Mouse (Mus musculus) forebrain, embryonic 14.5 days (tissue): ENCODE measurements around the gene Cep41. TPM values are rescaled to one million over a fixed set of nuclear protein-coding genes. Genes with fewer than 3 reads are reported as not detected.

Source experiments
- ATAC-seq: fragments of 200-750 bp; cut with Nextera tagmentation; 2 replicates; pipeline ENCODE4 v1.8.0; 2017; ENCODE audit warnings: mild to moderate bottlenecking, moderate library complexity
- DNase-seq: peaks from one replicate; pipeline ENCODE4 v3.0.0-alpha.2; 2015; ENCODE audit warnings: low spot score
- H3K27ac ChIP-seq: fragments of 300-500 bp; sonication (generic); 2 replicates; pipeline ENCODE4 v1.5.1; 2014; ENCODE audit warnings: low read depth, mild to moderate bottlenecking, control low read depth, low read length, moderate library complexity
- H3K27me3 ChIP-seq: fragments of 300-500 bp; sonication (generic); replicated peaks from 2 replicates; pipeline ENCODE4 v1.6.1; 2014; ENCODE audit warnings: low read length, control low read depth, mixed read lengths; ENCODE audit not compliant: control insufficient read depth, insufficient read depth
- H3K36me3 ChIP-seq: fragments of 300-500 bp; sonication (generic); 2 replicates; pipeline ENCODE4 v1.6.1; 2014; ENCODE audit warnings: low read length, control low read depth; ENCODE audit not compliant: control insufficient read depth, insufficient read depth
- H3K4me1 ChIP-seq: fragments of 300-500 bp; sonication (generic); 2 replicates; pipeline ENCODE4 v1.6.1; 2014; ENCODE audit warnings: antibody characterized with exemption, low read length, control low read depth; ENCODE audit not compliant: control insufficient read depth, insufficient read depth
- H3K4me2 ChIP-seq: fragments of 300-500 bp; sonication (generic); 2 replicates; pipeline ENCODE4 v1.6.1; 2014; ENCODE audit warnings: mild to moderate bottlenecking, control low read depth, low read length
- H3K4me3 ChIP-seq: fragments of 300-500 bp; sonication (generic); 2 replicates; pipeline ENCODE4 v1.5.1; 2014; ENCODE audit warnings: low read depth, low read length, control low read depth
- H3K9ac ChIP-seq: fragments of 300-500 bp; sonication (generic); 2 replicates; pipeline ENCODE4 v1.6.1; 2014; ENCODE audit warnings: mild to moderate bottlenecking, low read length, control low read depth, moderate library complexity
- H3K9me3 ChIP-seq: fragments of 300-500 bp; sonication (generic); replicated peaks from 2 replicates; pipeline ENCODE4 v1.6.1; 2016; ENCODE audit warnings: low read length, control low read depth, mixed read lengths; ENCODE audit not compliant: control insufficient read depth
- WGBS: fragments of 180-500 bp; shearing (Covaris S2); extraction: QIAGEN DNeasy Blood & Tissue Kit; methylation state at CpG from one replicate; pipeline ENCODE4 v1.1.7; 2014; 5-methylcytosine and 5-hydroxymethylcytosine counted together
- polyA plus RNA-seq: library from polyadenylated mRNA; unstranded; fragments of >200 nt; fragmentation: Nextera tagmentation; extraction: Ambion mirVana; gene quantifications from 2 replicates; pipeline ENCODE4 v1.2.1, GENCODE M21; 2014

Gene Cep41
- polyA plus RNA-seq, 1 experiment from 2014 or later: 16.6 TPM

DNA sequence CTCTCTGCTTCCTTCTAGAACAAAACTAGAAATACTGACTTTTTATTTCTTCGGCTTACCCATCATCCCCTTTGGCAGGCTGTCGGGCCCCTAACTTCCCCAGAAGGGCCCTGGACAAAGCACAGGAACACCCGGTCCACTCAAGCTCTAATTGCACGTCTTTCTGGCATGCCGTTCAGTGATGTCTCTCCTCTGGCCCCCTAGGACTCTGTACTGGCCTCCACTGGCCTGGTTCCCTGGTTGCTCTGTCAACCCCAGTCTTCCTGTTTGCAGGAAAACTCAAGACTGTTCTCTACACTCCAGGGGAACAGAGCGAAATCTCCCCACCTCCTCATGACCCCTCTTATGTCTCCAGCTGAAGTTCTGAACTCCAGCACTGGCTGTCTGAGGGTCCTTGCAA lies 74.8 kb downstream of the Cep41 start:
- no peak for ATAC-seq
- Histone ChIP-seq H3K4me1 (peaks cover 39% of the 10 kb centered on the region), H3K27ac (peak overlapping the region; percentile 86), H3K27me3 (no peaks in the 10 kb centered on the region), H3K9me3 (no peaks in the 10 kb centered on the region), H3K4me2 (peak overlapping the region; percentile 56), H3K9ac (no peak overlapping the region), H3K4me3 (no peak overlapping the region), H3K36me3 (no peaks in the 10 kb centered on the region)
- WGBS: 25% methylated on average over 6 of the region's 6 CpGs
- DNase-seq: no peak

- Histone ChIP-seq H3K4me1 (peaks cover 39% of the 10 kb centered on the region), H3K9me3 (no peaks in the 10 kb centered on the region), H3K36me3 (no peaks in the 10 kb centered on the region), H3K4me3 (peak overlapping the region; percentile 23), H3K4me2 (peak overlapping the region; percentile 56), H3K27me3 (no peaks in the 10 kb centered on the region), H3K27ac (peak overlapping the region; percentile 86), H3K9ac (peak overlapping the region; percentile 44; the same call in 1 of the 2 replicates)
- DNase-seq: peak; percentile 90
- 2% methylated on average over 18 of the region's 18 CpGs for WGBS
- ATAC-seq: peak; percentile 92
Measured at GRCm38 (mm10) chr6:30617959-30618590, 75.5 kb downstream of the Cep41 start.

- Histone ChIP-seq H3K9me3 (no peaks in the 10 kb centered on the region), H3K27me3 (no peaks in the 10 kb centered on the region), H3K27ac (peak overlapping the region; percentile 86), H3K9ac (peak overlapping the region; percentile 46; the same call in 1 of the 2 replicates), H3K36me3 (no peaks in the 10 kb centered on the region), H3K4me2 (peak overlapping the region; percentile 56), H3K4me3 (peak overlapping the region; percentile 23), H3K4me1 (peaks cover 39% of the 10 kb centered on the region)
- DNase-seq (peak; percentile 28), ATAC-seq (peak; percentile 9)
- WGBS: 5% methylated on average over 13 of the region's 13 CpGs
Measured at GRCm38 (mm10) chr6:30617020-30617958, 76.3 kb downstream of the Cep41 start.

GRCm38 (mm10) chr6:30616491-30616941 lies 77.0 kb downstream of the Cep41 start:
- 1% methylated on average over 8 of the region's 8 CpGs for WGBS
- 0 out of 2 replicates have a peak, but pooled peaks have one; percentile 23 for ATAC-seq
- Histone ChIP-seq H3K4me1 (peaks cover 39% of the 10 kb centered on the region), H3K9ac (no peak overlapping the region), H3K4me2 (peak overlapping the region; percentile 56), H3K36me3 (no peaks in the 10 kb centered on the region), H3K9me3 (no peaks in the 10 kb centered on the region), H3K27me3 (no peaks in the 10 kb centered on the region), H3K4me3 (no peak overlapping the region), H3K27ac (peak overlapping the region; percentile 86)
- peak; percentile 54 for DNase-seq

GRCm38 (mm10) chr6:30615741-30616140 lies 77.8 kb downstream of the Cep41 start:
- DNase-seq (no peak), ATAC-seq (no peak)
- Histone ChIP-seq H3K4me3 (no peak overlapping the region), H3K9me3 (no peaks in the 10 kb centered on the region), H3K27ac (peak overlapping the region; percentile 86), H3K27me3 (no peaks in the 10 kb centered on the region), H3K36me3 (no peaks in the 10 kb centered on the region), H3K4me2 (no peak overlapping the region), H3K4me1 (peaks cover 44% of the 10 kb centered on the region), H3K9ac (no peak overlapping the region)
- 11% methylated on average over 4 of the region's 4 CpGs for WGBS

DNA sequence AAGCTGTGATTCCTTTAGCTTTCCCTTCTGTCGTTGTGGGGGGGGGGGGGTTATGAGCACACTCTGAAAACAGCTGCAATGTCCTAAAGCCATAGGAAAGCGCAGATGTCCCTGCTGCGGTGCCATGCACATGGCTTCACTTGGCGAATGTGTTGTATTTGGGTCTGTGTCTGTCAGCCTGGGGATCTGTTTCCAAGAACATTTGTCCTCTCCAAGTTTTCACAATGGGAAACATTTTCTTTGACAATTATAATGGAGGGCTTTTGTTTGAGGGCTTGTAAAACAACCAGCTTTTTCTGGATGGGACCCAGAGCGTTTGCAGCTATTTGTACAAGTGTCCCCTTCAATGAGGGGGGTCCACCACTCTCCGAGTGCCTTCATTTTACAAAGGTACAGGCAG lies 79.3 kb downstream of the Cep41 start:
- Histone ChIP-seq H3K4me1 (peaks cover 43% of the 10 kb centered on the region), H3K36me3 (no peaks in the 10 kb centered on the region), H3K27me3 (no peaks in the 10 kb centered on the region), H3K9me3 (no peaks in the 10 kb centered on the region), H3K9ac (no peak overlapping the region), H3K27ac (no peak overlapping the region), H3K4me2 (no peak overlapping the region), H3K4me3 (no peak overlapping the region)
- 63% methylated on average over 6 of the region's 6 CpGs for WGBS
- DNase-seq (no peak), ATAC-seq (no peak)

- Histone ChIP-seq H3K4me3 (no peak overlapping the region), H3K27ac (no peak overlapping the region), H3K4me1 (peaks cover 13% of the 10 kb centered on the region), H3K4me2 (no peak overlapping the region), H3K27me3 (no peaks in the 10 kb centered on the region), H3K9me3 (no peaks in the 10 kb centered on the region), H3K9ac (no peak overlapping the region), H3K36me3 (no peaks in the 10 kb centered on the region)
- 11% methylated on average over 5 of the region's 5 CpGs for WGBS
- no peak for DNase-seq
- no peak for ATAC-seq
Measured at GRCm38 (mm10) chr6:30611212-30611611, 82.3 kb downstream of the Cep41 start.

GRCm38 (mm10) chr6:30610710-30611109 lies 82.8 kb downstream of the Cep41 start, which contains the start of gene Cpa5:
Gene Cpa5, plus strand, starts transcription at chr6:30611010.
- Histone ChIP-seq H3K27ac (no peak within 1 kb of the TSS), H3K4me2 (no peak within 1 kb of the TSS), H3K9ac (no peak within 1 kb of the TSS), H3K4me3 (no peak within 1 kb of the TSS), H3K27me3 (no peaks in the 10 kb centered on the region), H3K4me1 (peaks cover 9% of the 10 kb centered on the region), H3K36me3 (no peaks in the 10 kb centered on the region), H3K9me3 (no peaks in the 10 kb centered on the region)
- DNase-seq (no peak), ATAC-seq (no peak)
- WGBS: 69% methylated on average over 7 of the region's 7 CpGs
